In genomic region chr6:15758394-15758793, GRCm38 (mm10) we compare ENCODE assay signal across 17 mouse cellular contexts. TPM values are rescaled to one million over a fixed set of nuclear protein-coding genes. Genes with fewer than 3 reads are reported as not detected.
DNase-seq lines count a peak whose midpoint lies in the region; ATAC-seq and TF ChIP-seq lines count a peak whose summit lies in the region.
"Had no signal": no experiment of that assay in that cellular context is flagged by ENCODE, and none has a peak within 500 bp of the region (broad histone marks: within the 10 kb centered on the region; RNA-seq: fewer than 3 reads in every experiment).

No protein-coding gene starts in this region.

- no peaks in the 10 kb centered on the region for H3K27me3 ChIP-seq in spleen, adult 2 months (ENCODE audit: control insufficient read depth, insufficient read depth, low read length)
- H3K27me3 ChIP-seq in CH12.LX (replicated peaks) = no peaks in the 10 kb centered on the region
- H3K27me3 ChIP-seq: megakaryocyte, embryonic 14.5 days had no signal

- ATAC-seq in granulocyte monocyte progenitor cell, adult 5-6 weeks (replicated peaks; ENCODE audit: poor library complexity, severe bottlenecking) = peak; percentile 55
- peak; percentile 95 for ATAC-seq in neutrophil, adult 5-6 weeks (ENCODE audit: extremely low read depth, insufficient number of reproducible peaks, low FRiP score, poor library complexity, severe bottlenecking)
- no peak for ATAC-seq in frontal cortex, adult (ENCODE audit: low TSS enrichment)

- no peak for TF ChIP-seq RAD21 in CH12.LX (IDR thresholded peaks at IDR 0.05; ENCODE audit: low read depth, low read length)

- H3K79me2 ChIP-seq in CH12.LX (replicated peaks; ENCODE audit: control insufficient read depth, extremely low read depth, insufficient read depth, poor library complexity, severe bottlenecking) = no peaks in the 10 kb centered on the region; the same call in 1 of the 2 replicates

- intact Hi-C loops in left cerebral cortex, adult 2 months (cut with DNase I) = no loop called here
- intact Hi-C loops in left cerebral cortex, postnatal 4 days (cut with DNase I) = no loop called here

- H3K27ac ChIP-seq in spleen, adult 2 months (ENCODE audit: insufficient read depth, low read length) = peak overlapping the region; percentile 49; the same call in 1 of the 2 replicates
- no peak overlapping the region for H3K27ac ChIP-seq in CH12.LX (ENCODE audit: insufficient read depth, low read depth)
- H3K27ac ChIP-seq in left cerebral cortex, adult 2 months = no peak overlapping the region
- H3K27ac ChIP-seq: forebrain, embryonic 10.5 days; kidney, postnatal 0 days had no signal

- no peak overlapping the region for H3K4me2 ChIP-seq in CH12.LX (ENCODE audit: insufficient read depth, low read depth, poor library complexity, severe bottlenecking)

- no peak for TF ChIP-seq CTCF in spleen, adult 2 months (IDR thresholded peaks at IDR 0.05; ENCODE audit: extremely low read depth, insufficient read depth, insufficient read length, insufficient replicate concordance)
- TF ChIP-seq CTCF in CH12.LX (conservative IDR thresholded peaks at IDR 0.05 in 1 of 2, IDR thresholded peaks at IDR 0.05 in 1 of 2; ENCODE audit: low read depth in 2 of 2, low read length in 2 of 2) = no peak
- TF ChIP-seq CTCF in left cerebral cortex, adult 2 months (IDR thresholded peaks at IDR 0.05) = no peak

- TF ChIP-seq EP300 in CH12.LX (IDR thresholded peaks at IDR 0.05; ENCODE audit: low read length) = no peak

- no peaks in the 10 kb centered on the region for H3K9me3 ChIP-seq in CH12.LX (replicated peaks; ENCODE audit: low read length)
- H3K9me3 ChIP-seq: forebrain, embryonic 10.5 days; G1E; megakaryocyte, embryonic 14.5 days had no signal

- WGBS in spleen, adult 2 months = 16% methylated on average over 3 of the region's 3 CpGs

- peak in 1 of 2 experiments; percentile 45 for DNase-seq in spleen, adult 2 months (ENCODE audit: low read depth in 1 of 2, low spot score in 2 of 2)
- DNase-seq in spleen, postnatal 4 days (ENCODE audit: low spot score in 2 of 2) = no peak
- DNase-seq in CH12.LX (ENCODE audit: extremely low read depth) = no peak
- no peak for DNase-seq in left cerebral cortex, adult 2 months (ENCODE audit: extremely low spot score in 1 of 2, low spot score in 2 of 2)
- no peak for DNase-seq in left cerebral cortex, postnatal 4 days
- DNase-seq: cerebellum, adult 18-20 months; heart, postnatal 4 days; lung, adult 2 months; right cerebral cortex, adult 18-20 months; thymus, postnatal 14 days had no signal

- no peak for TF ChIP-seq POLR2A in spleen, adult 2 months (IDR thresholded peaks at IDR 0.05; ENCODE audit: low read depth, low read length)
- TF ChIP-seq POLR2A in CH12.LX (IDR thresholded peaks at IDR 0.05; ENCODE audit: low read depth, low read length) = no peak

- H3K4me1 ChIP-seq in spleen, adult 2 months (ENCODE audit: control insufficient read depth, insufficient read depth, insufficient read length) = peaks cover 11% of the 10 kb centered on the region
- peaks cover 0 to 7% of the 10 kb centered on the region in 2 experiments; a peak in 2 of 4 replicates for H3K4me1 ChIP-seq in CH12.LX (ENCODE audit: control insufficient read depth in 1 of 2, insufficient read depth in 2 of 2)
- H3K4me1 ChIP-seq: forebrain, embryonic 10.5 days; megakaryocyte, embryonic 14.5 days had no signal

- H3K4me3 ChIP-seq in spleen, adult 2 months (ENCODE audit: extremely low read depth, insufficient read depth, insufficient read length) = no peak overlapping the region
- H3K4me3 ChIP-seq in CH12.LX (replicated peaks in 1 of 3; ENCODE audit: low read depth in 2 of 3, low read length in 2 of 3, poor library complexity in 1 of 3) = no peak overlapping the region
- no peak overlapping the region for H3K4me3 ChIP-seq in left cerebral cortex, adult 2 months
- H3K4me3 ChIP-seq: forebrain, embryonic 10.5 days; megakaryocyte, embryonic 14.5 days had no signal

- H3K36me3 ChIP-seq in spleen, adult 2 months (ENCODE audit: control insufficient read depth, insufficient read depth, low read length) = no peaks in the 10 kb centered on the region
- peaks cover 2 to 17% of the 10 kb centered on the region in 2 experiments for H3K36me3 ChIP-seq in CH12.LX (replicated peaks in 1 of 2; ENCODE audit: control insufficient read depth in 1 of 2, insufficient read depth in 1 of 2, low read length in 1 of 2)
- H3K36me3 ChIP-seq: forebrain, embryonic 10.5 days; G1E had no signal

- dilution Hi-C loops in CH12.LX (cut with MboI; ENCODE audit: extremely low pct_ligation_motif_present, extremely low pct_unique_long_range_greater_than_20kb, low sequenced_read_pairs) = no loop called here

- H3K9ac ChIP-seq in CH12.LX (ENCODE audit: insufficient read depth, low read depth) = no peak overlapping the region

- in situ Hi-C loops in CH12.LX (cut with MboI; ENCODE audit: low pct_ligation_motif_present, low pct_unique_long_range_greater_than_20kb, low sequenced_read_pairs) = no loop called here

TF ChIP-seq in CH12.LX, 34 proteins besides CTCF, POLR2A, EP300 and RAD21:
- TF ChIP-seq GABPA (IDR thresholded peaks at IDR 0.05; ENCODE audit: insufficient replicate concordance, low read depth, low read length) = no peak
- peak; percentile 27; the same call in 1 of the 2 replicates for TF ChIP-seq BHLHE40 (IDR thresholded peaks at IDR 0.05; ENCODE audit: low read depth, low read length)
- no peak for TF ChIP-seq ZC3H11A (IDR thresholded peaks at IDR 0.05; ENCODE audit: low read depth, low read length)
- no peak for TF ChIP-seq NELFE (IDR thresholded peaks at IDR 0.05; ENCODE audit: low read depth, low read length)

RNA-seq across cellular contexts. Expression of gene Mdfic, which starts 37.9 kb away (rescaled TPM):
- polyA plus RNA-seq in spleen, adult 2 months (2012; rRNA removed) = 6.0 and 8.2 TPM in 2 replicates
- total RNA-seq in CH12.LX (2012; rRNA removed) (10.5 and 14.1 TPM in 2 replicates), CH12.LX (2014; rRNA removed) (14.7 and 15.1 TPM in 2 replicates)
- 8.3 and 8.9 TPM in 2 replicates for polyA plus RNA-seq in CH12.LX (2012; ENCODE audit: insufficient read length, low read depth)
- 10.8 and 13.3 TPM in 2 replicates for total RNA-seq in granulocyte monocyte progenitor cell, adult 5-6 weeks (2014; fragmentation: Nextera tagmentation)
- 8.7 and 15.6 TPM in 2 replicates for total RNA-seq in granulocyte monocyte progenitor cell, adult 5-6 weeks (2017)
- total RNA-seq in neutrophil, adult 5-6 weeks (2017) = 10.7 and 13.0 TPM in 2 replicates
- 1 to 10 TPM; 3.0 to 3.7 TPM for total RNA-seq in left cerebral cortex, adult 2 months (2021)
- total RNA-seq in left cerebral cortex, postnatal 4 days (2021) = 1 to 10 TPM; 4.8 to 4.9 TPM
- polyA plus RNA-seq: G1E had no signal
